ENCODE assay signal across 17 mouse cellular contexts in genomic region chr15:95601179-95601578, GRCm38 (mm10). TPM values are rescaled to one million over a fixed set of nuclear protein-coding genes. Genes with fewer than 3 reads are reported as not detected.
"Had no signal": no experiment of that assay in that cellular context is flagged by ENCODE, and none has a peak within 500 bp of the region (broad histone marks: within the 10 kb centered on the region; RNA-seq: fewer than 3 reads in every experiment).

No protein-coding gene starts in this region.

- H3K27me3 ChIP-seq: lung, embryonic 15.5 days; neural tube, embryonic 12.5 days; stomach, embryonic 15.5 days had no signal

- H3K4me1 ChIP-seq: lung, embryonic 15.5 days; midbrain, embryonic 10.5 days; neural tube, embryonic 12.5 days; stomach, embryonic 15.5 days had no signal

- DNase-seq: lung, adult 18-20 months; lung, postnatal 4 days; midbrain, embryonic 14.5 days; right cerebral cortex, postnatal 14 days; thymus, adult 2 months; thymus, postnatal 25 days; thymus, postnatal 4 days had no signal

- H3K27ac ChIP-seq: liver, embryonic 14.5 days; lung, embryonic 15.5 days; midbrain, embryonic 10.5 days; neural tube, embryonic 12.5 days; stomach, embryonic 15.5 days; stomach, postnatal 0 days had no signal

- H3K36me3 ChIP-seq: lung, embryonic 15.5 days; midbrain, embryonic 10.5 days; neural tube, embryonic 12.5 days; stomach, embryonic 15.5 days had no signal

- H3K4me3 ChIP-seq: lung, embryonic 15.5 days; midbrain, embryonic 10.5 days; neural tube, embryonic 12.5 days; stomach, embryonic 15.5 days had no signal

- H3K9me3 ChIP-seq: lung, embryonic 15.5 days; midbrain, embryonic 10.5 days; neural tube, embryonic 12.5 days; stomach, embryonic 15.5 days had no signal

- H3K4me2 ChIP-seq: lung, embryonic 15.5 days; neural tube, embryonic 12.5 days; stomach, embryonic 15.5 days had no signal

- H3K9ac ChIP-seq: liver, embryonic 14.5 days; lung, embryonic 15.5 days; neural tube, embryonic 12.5 days; stomach, embryonic 15.5 days had no signal

- ATAC-seq: lung, postnatal 0 days; midbrain, embryonic 16.5 days had no signal

RNA-seq across cellular contexts. Expression of gene Dbx2, which starts 54.6 kb away (rescaled TPM):
- polyA plus RNA-seq: liver, embryonic 14.5 days; liver, embryonic 16.5 days; lung, embryonic 15.5 days; lung, postnatal 0 days; spleen, adult 2 months; stomach, postnatal 0 days had no signal
